Mouse (Mus musculus): ENCODE measurements around the gene Hrct1.

The Hrct1 gene

GRCm38 (mm10) chr4:43770909-43771308 is 43.9 kb downstream of the Hrct1 start, which contains the start of gene Olfr159:
TSS of gene Olfr159 (minus strand) at chr4:43771009.
- no peak for DNase-seq (ENCODE audit: low read depth in 2 of 2, low spot score in 2 of 2)

DNA sequence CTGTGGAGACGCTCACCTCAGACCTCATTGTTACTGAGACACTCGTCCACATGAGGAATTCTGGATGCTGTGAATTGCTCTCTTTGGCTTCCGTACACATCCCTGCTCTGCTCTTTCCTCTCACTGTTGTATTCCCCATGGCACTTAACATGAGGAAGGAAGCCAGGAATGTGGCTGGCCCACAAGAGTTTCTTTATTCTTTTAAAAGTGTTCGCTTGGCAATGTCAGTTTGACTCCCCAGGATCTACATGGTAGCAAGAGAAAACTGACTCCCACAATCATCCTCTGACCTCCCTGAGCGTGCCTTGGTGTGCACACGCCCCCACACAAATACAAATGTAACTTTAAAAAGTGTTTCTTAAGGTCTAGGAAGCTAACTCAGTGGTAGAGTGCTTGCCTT is 44.6 kb downstream of the Hrct1 start:
- no peak for DNase-seq (ENCODE audit: low read depth in 2 of 2, low spot score in 2 of 2)

DNA sequence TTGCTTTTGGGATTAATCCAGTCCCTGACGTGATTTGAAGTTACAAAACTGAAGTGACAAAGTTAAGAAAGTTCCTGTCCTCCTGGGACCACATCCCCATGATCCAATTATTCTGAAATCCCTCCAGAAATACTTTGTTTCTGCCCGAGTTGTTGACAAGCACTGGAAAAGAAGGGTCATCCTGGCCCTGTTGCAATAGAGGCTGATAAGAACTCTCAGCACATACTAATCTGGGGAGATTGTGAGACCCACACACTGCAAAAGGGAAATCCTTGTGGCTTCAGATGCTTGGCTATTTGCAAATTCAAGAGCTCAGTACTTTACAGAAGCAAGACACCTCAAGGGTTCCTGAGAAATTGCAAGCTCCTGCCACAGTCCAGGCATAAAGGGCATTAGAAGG is 45.3 kb downstream of the Hrct1 start:
- DNase-seq (ENCODE audit: low read depth in 2 of 2, low spot score in 2 of 2): no peak

All from CD8-positive naive resting alpha-beta T cell, adult 2 months (primary cell).